Mouse (Mus musculus) heart, embryonic 11.5 days (tissue): ENCODE results near the gene Frs3. TPM values are rescaled to one million over a fixed set of nuclear protein-coding genes. Genes with fewer than 3 reads are reported as not detected.

Experiments
- ATAC-seq: fragments of 200-750 bp; cut with Nextera tagmentation; replicated peaks from 2 replicates; pipeline ENCODE4 v1.8.0; 2017; ENCODE audit warnings: moderate library complexity; ENCODE audit not compliant: insufficient number of reproducible peaks, low FRiP score, low TSS enrichment
- H3K27ac ChIP-seq: fragments of 300-500 bp; sonication (generic); 2 replicates; pipeline ENCODE4 v1.5.1; 2014; ENCODE audit warnings: mild to moderate bottlenecking, low read depth, low read length
- H3K27me3 ChIP-seq: fragments of 300-500 bp; sonication (generic); 2 replicates; pipeline ENCODE4 v1.6.1; 2014; ENCODE audit warnings: mild to moderate bottlenecking, low read length, mixed read lengths; ENCODE audit not compliant: control insufficient read depth, insufficient read depth
- H3K36me3 ChIP-seq: fragments of 300-500 bp; sonication (generic); 2 replicates; pipeline ENCODE4 v1.6.1; 2014; ENCODE audit warnings: mild to moderate bottlenecking, low read length, moderate library complexity, mixed read lengths; ENCODE audit not compliant: control insufficient read depth, insufficient read depth
- H3K4me1 ChIP-seq: fragments of 300-500 bp; sonication (generic); 2 replicates; pipeline ENCODE4 v1.6.1; 2014; ENCODE audit warnings: low read length; ENCODE audit not compliant: control insufficient read depth, insufficient read depth
- H3K4me2 ChIP-seq: fragments of 300-500 bp; sonication (generic); 2 replicates; pipeline ENCODE4 v1.6.1; 2014; ENCODE audit warnings: mild to moderate bottlenecking, moderate library complexity
- H3K4me3 ChIP-seq: fragments of 300-500 bp; sonication (generic); 2 replicates; pipeline ENCODE4 v1.5.1; 2014; ENCODE audit warnings: low read depth, low read length
- H3K9ac ChIP-seq: fragments of 300-500 bp; sonication (generic); 2 replicates; pipeline ENCODE4 v1.6.1; 2014; ENCODE audit warnings: mild to moderate bottlenecking, low read depth, low read length, moderate library complexity
- H3K9me3 ChIP-seq: fragments of 300-500 bp; sonication (generic); replicated peaks from 2 replicates; pipeline ENCODE4 v1.6.1; 2016; ENCODE audit warnings: low read length; ENCODE audit not compliant: control insufficient read depth
- WGBS: fragments of 180-500 bp; shearing (Covaris S2); extraction: QIAGEN DNeasy Blood & Tissue Kit; methylation state at CpG from one replicate; pipeline ENCODE4 v1.1.7; 2014; ENCODE audit not compliant: insufficient replicate concordance; 5-methylcytosine and 5-hydroxymethylcytosine counted together
- polyA plus RNA-seq: library from polyadenylated mRNA; unstranded; fragments of >200 nt; fragmentation: Nextera tagmentation; extraction: Ambion mirVana; gene quantifications from 2 replicates; pipeline ENCODE4 v1.2.1, GENCODE M21; 2014

Frs3 gene
- polyA plus RNA-seq, 1 experiment from 2014 or later: 2.2 TPM

GRCm38 (mm10) chr17:47682836-47683235 lies 6.0 kb upstream of the Frs3 start:
- no peak for ATAC-seq
- H3K4me2 ChIP-seq: no peak overlapping the region
- no peak overlapping the region for H3K9ac ChIP-seq
- peaks cover 6% of the 10 kb centered on the region; the same call in 1 of the 2 replicates for H3K4me1 ChIP-seq
- WGBS: 79% methylated on average over 4 of the region's 4 CpGs
- no peak overlapping the region for H3K4me3 ChIP-seq
- peaks cover 7% of the 10 kb centered on the region for H3K36me3 ChIP-seq
- no peak overlapping the region for H3K27ac ChIP-seq
- H3K27me3 ChIP-seq: no peaks in the 10 kb centered on the region
- no peaks in the 10 kb centered on the region for H3K9me3 ChIP-seq

DNA sequence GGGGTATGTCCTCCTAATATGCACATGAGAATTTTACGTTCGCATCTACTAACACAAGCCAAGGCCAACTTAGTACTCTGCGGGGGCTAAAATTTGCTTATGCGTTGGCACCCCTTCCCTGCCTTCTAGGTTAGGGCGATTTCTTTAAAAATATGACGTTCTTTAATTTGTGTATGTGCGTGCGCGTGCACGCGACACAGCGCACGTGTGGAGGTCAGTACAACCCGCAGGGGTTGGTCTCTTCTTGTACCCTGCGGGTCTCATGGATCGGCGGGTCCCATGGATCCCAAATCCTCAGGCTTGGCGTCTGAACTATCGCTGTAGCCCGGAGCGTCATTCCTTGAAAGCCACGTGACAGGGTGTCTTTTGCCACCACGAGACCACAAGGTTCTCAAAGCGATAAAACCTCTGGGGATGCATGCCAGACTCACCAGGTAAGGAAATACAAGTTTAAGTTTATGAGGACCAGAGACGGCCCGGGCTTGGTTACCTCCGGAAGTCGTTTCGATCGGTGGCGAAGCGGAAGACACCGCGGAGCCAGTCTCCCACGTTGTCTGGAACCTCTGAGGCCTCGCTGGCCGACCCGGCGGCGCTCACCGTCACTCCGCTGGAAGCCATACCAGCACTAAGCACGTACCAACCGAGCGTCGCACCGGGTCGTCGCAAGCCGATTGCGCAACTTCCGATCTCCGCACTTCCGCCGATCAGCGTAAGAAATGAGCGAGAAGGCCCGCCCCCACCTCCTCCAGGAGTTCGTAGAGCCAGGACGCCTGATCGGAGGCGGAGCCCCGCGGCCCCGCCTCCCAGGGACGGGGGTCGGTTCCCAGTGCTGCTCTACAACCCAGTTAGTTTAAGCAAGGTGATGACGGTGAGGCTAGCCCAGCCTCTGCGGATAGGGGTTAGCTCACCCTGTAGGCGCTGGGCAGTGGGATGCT lies 1.2 kb upstream of the Frs3 start:
- Histone ChIP-seq H3K4me2 (peak overlapping the region; percentile 100), H3K27me3 (peaks cover 7% of the 10 kb centered on the region; the same call in 1 of the 2 replicates), H3K27ac (peak overlapping the region; percentile 83), H3K9ac (peak overlapping the region; percentile 85), H3K4me1 (peaks cover 8% of the 10 kb centered on the region; the same call in 1 of the 2 replicates), H3K36me3 (no peaks in the 10 kb centered on the region; the same call in 1 of the 2 replicates), H3K4me3 (peak overlapping the region; percentile 87), H3K9me3 (no peaks in the 10 kb centered on the region)
- ATAC-seq: peak; percentile 83
- WGBS: under 1% methylated on average over 70 of the region's 70 CpGs

- H3K4me3 ChIP-seq: peak within 1 kb of the TSS; percentile 87
- peak within 1 kb of the TSS; percentile 83 for H3K27ac ChIP-seq
- H3K27me3 ChIP-seq: peaks cover 8% of the 10 kb centered on the region
- H3K9ac ChIP-seq: peak within 1 kb of the TSS; percentile 85
- ATAC-seq: no peak
- 0% methylated on average over 9 of the region's 9 CpGs for WGBS
- no peaks in the 10 kb centered on the region for H3K9me3 ChIP-seq
- no peaks in the 10 kb centered on the region; the same call in 1 of the 2 replicates for H3K36me3 ChIP-seq
- H3K4me2 ChIP-seq: peak within 1 kb of the TSS; percentile 100
- peaks cover 8% of the 10 kb centered on the region; the same call in 1 of the 2 replicates for H3K4me1 ChIP-seq
Observed at GRCm38 (mm10) chr17:47688344-47688607, 554 bp upstream of the Frs3 start, which contains the start of gene Tomm6. Gene Tomm6 (minus strand): TSS chr17:47688386.

DNA sequence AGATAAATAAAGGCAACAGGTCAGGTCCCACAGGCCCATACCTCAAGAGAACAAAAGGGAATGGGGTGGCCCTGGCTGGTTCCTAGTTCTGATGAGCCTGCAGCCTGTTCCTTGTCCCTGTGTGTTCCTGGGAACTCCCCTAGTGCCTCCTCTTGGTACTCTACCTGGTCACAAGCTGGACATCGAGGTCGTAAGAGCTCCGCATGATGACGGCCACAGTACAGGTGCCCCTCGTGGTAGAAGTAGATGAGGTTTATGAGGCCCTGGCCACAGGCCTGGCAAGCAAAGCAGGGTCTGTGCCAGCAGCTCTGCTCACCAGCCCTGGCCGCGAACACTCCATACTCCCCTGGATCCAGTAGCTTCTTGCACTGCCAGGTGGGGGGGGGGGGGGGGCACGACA lies 1.1 kb downstream of the Frs3 start:
- Histone ChIP-seq H3K4me2 (peak overlapping the region; percentile 100), H3K9me3 (no peaks in the 10 kb centered on the region), H3K4me1 (peaks cover 15% of the 10 kb centered on the region), H3K4me3 (peak overlapping the region; percentile 15; the same call in 1 of the 2 replicates), H3K27me3 (peaks cover 10% of the 10 kb centered on the region), H3K36me3 (no peaks in the 10 kb centered on the region), H3K9ac (no peak overlapping the region), H3K27ac (no peak overlapping the region)
- ATAC-seq: no peak
- 76% methylated on average over 7 of the region's 8 CpGs for WGBS

DNA sequence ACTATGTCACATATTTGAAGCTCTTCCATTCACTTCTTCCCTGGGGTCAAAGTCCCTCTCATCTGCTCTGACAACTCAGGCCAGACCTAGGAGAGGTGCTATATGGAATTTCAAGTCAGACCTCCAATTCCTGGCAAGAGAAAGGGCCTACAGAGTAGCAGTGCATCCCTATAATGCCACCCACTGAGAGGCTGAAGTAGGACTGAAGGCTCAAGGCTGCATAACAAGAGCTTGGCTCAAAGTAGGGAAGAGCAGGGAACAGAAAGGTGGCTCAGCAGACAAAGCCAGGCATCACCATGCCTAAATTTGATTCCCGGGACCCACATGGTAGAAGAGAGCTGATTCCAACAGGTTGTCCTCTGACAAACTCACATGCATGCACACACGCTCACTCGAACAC lies 2.8 kb downstream of the Frs3 start:
- Histone ChIP-seq H3K36me3 (no peaks in the 10 kb centered on the region), H3K9ac (no peak overlapping the region), H3K4me3 (no peak overlapping the region), H3K4me1 (peaks cover 18% of the 10 kb centered on the region), H3K27me3 (peaks cover 15% of the 10 kb centered on the region), H3K9me3 (no peaks in the 10 kb centered on the region), H3K27ac (no peak overlapping the region), H3K4me2 (no peak overlapping the region)
- no peak for ATAC-seq
- WGBS: 86% methylated on average over 3 of the region's 3 CpGs

DNA sequence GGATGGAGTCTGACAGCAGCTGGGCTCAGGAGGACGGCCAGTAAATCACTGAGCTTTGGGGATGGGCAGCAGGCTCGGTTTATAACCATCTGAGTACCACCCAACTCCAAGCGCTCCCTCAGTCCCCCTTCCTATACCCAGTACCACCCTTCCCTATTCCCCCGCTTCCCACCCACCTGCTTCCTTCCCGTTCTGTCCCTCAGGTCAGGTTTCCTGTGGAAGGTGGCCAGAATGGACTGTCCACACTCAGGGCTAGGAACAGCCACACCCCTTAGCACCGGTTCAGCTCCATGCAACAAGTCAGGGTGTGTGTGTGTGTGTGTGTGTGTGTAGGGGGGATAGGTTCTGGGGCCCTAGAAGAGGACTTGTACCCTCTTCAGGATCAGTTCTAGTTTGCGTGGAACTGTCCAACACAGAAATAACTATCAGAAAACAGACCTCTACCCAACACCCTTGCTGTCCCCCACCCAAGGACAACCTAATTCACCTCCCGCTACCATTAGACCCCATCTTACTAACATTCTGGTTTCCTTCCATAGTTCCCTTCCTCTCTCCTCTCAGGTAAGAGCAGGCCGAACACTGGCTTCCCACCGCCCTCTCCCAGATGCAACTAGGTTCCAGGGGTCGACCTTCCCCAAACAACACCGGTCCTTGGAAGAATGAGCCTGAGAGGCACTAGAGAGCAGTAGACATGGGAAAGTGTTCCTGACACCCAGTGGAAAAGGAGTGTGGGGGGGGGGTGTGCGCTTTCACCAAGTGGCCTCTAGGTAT lies 5.0 kb downstream of the Frs3 start:
- Histone ChIP-seq H3K4me3 (peak overlapping the region; percentile 83), H3K4me1 (peaks cover 12% of the 10 kb centered on the region; the same call in 1 of the 2 replicates), H3K27me3 (peaks cover 15% of the 10 kb centered on the region), H3K27ac (no peak overlapping the region), H3K9me3 (no peaks in the 10 kb centered on the region), H3K36me3 (no peaks in the 10 kb centered on the region), H3K9ac (peak overlapping the region; percentile 87), H3K4me2 (peak overlapping the region; percentile 83)
- WGBS: 35% methylated on average over 13 of the region's 13 CpGs
- ATAC-seq: peak; percentile 12; the same call in 1 of the 2 replicates

GRCm38 (mm10) chr17:47694442-47694502 lies 5.4 kb downstream of the Frs3 start, which contains the start of gene Gm21981:
Gene Gm21981 (minus strand): TSS chr17:47694455.
- H3K4me2 ChIP-seq: peak within 1 kb of the TSS; percentile 83
- WGBS: 0% methylated on average over 3 of the region's 3 CpGs
- H3K36me3 ChIP-seq: no peaks in the 10 kb centered on the region
- peaks cover 10% of the 10 kb centered on the region; the same call in 1 of the 2 replicates for H3K4me1 ChIP-seq
- peaks cover 15% of the 10 kb centered on the region for H3K27me3 ChIP-seq
- no peaks in the 10 kb centered on the region for H3K9me3 ChIP-seq
- peak within 1 kb of the TSS; percentile 83 for H3K4me3 ChIP-seq
- ATAC-seq: no peak
- peak within 1 kb of the TSS; percentile 42; the same call in 1 of the 2 replicates for H3K27ac ChIP-seq
- peak within 1 kb of the TSS; percentile 87 for H3K9ac ChIP-seq

GRCm38 (mm10) chr17:47694503-47695336 lies 5.9 kb downstream of the Frs3 start, which contains the start of gene Prickle4:
Gene Prickle4 (minus strand): TSS chr17:47694736.
- WGBS: under 1% methylated on average over 67 of the region's 82 CpGs
- peak; percentile 91 for ATAC-seq

More at GRCm38 (mm10) chr17:47694503-47695336, 5.9 kb downstream of the Frs3 start, which contains the start of gene Prickle4:
- H3K9ac ChIP-seq: peak within 1 kb of the TSS; percentile 87
- H3K36me3 ChIP-seq: no peaks in the 10 kb centered on the region
- H3K27me3 ChIP-seq: peaks cover 15% of the 10 kb centered on the region
- peaks cover 10% of the 10 kb centered on the region; the same call in 1 of the 2 replicates for H3K4me1 ChIP-seq
- H3K9me3 ChIP-seq: no peaks in the 10 kb centered on the region
- peak within 1 kb of the TSS; percentile 83 for H3K4me3 ChIP-seq
- peak within 1 kb of the TSS; percentile 42; the same call in 1 of the 2 replicates for H3K27ac ChIP-seq
- peak within 1 kb of the TSS; percentile 83 for H3K4me2 ChIP-seq
